Mouse (Mus musculus): ENCODE data around the gene Eng. TPM values are rescaled to one million over a fixed set of nuclear protein-coding genes. Genes with fewer than 3 reads are reported as not detected.
A peak's percentile ranks its signal among the peaks of the same experiment; 100 is the strongest.

Eng gene
- polyA plus RNA-seq, 1 experiment from 2014 or later: 55.9 TPM

- H3K4me1 ChIP-seq (ENCODE audit: control insufficient read depth, insufficient read depth, low read length): peaks cover 12% of the 10 kb centered on the region
- ATAC-seq (ENCODE audit: low FRiP score, low TSS enrichment): no peak
- H3K4me2 ChIP-seq (replicated peaks; ENCODE audit: low read depth, low read length): peak overlapping the region; percentile 59
- H3K27ac ChIP-seq (ENCODE audit: low read depth, low read length): peak overlapping the region; percentile 97
- H3K36me3 ChIP-seq (ENCODE audit: control insufficient read depth, insufficient read depth, low read length): peaks cover 47% of the 10 kb centered on the region
- no peaks in the 10 kb centered on the region for H3K9me3 ChIP-seq (ENCODE audit: control insufficient read depth, low read length)
- WGBS: 24% methylated on average over 9 of the region's 9 CpGs
- peak overlapping the region; percentile 88 for H3K9ac ChIP-seq (ENCODE audit: low read depth, low read length)
- H3K27me3 ChIP-seq (ENCODE audit: control insufficient read depth, insufficient read depth, low read length): no peaks in the 10 kb centered on the region
- peak overlapping the region; percentile 89 for H3K4me3 ChIP-seq (ENCODE audit: low read length)
These were observed 65.1 kb downstream of the Eng start for GRCm38 (mm10) chr2:32711301-32712056.

GRCm38 (mm10) chr2:32712108-32712551 is 65.7 kb downstream of the Eng start:
- ATAC-seq (ENCODE audit: low FRiP score, low TSS enrichment): peak; percentile 69
- Histone ChIP-seq H3K36me3 (ENCODE audit: control insufficient read depth, insufficient read depth, low read length) (peaks cover 41% of the 10 kb centered on the region), H3K9ac (ENCODE audit: low read depth, low read length) (peak overlapping the region; percentile 88), H3K4me3 (ENCODE audit: low read length) (peak overlapping the region; percentile 89), H3K27ac (ENCODE audit: low read depth, low read length) (peak overlapping the region; percentile 97), H3K4me2 (replicated peaks; ENCODE audit: low read depth, low read length) (peak overlapping the region; percentile 59), H3K9me3 (ENCODE audit: control insufficient read depth, low read length) (no peaks in the 10 kb centered on the region), H3K4me1 (ENCODE audit: control insufficient read depth, insufficient read depth, low read length) (peaks cover 12% of the 10 kb centered on the region), H3K27me3 (ENCODE audit: control insufficient read depth, insufficient read depth, low read length) (no peaks in the 10 kb centered on the region)
- under 1% methylated on average over 41 of the region's 41 CpGs for WGBS

GRCm38 (mm10) chr2:32712586-32712933 is 66.2 kb downstream of the Eng start:
- WGBS: under 1% methylated on average over 36 of the region's 44 CpGs
- ATAC-seq (ENCODE audit: low FRiP score, low TSS enrichment): peak; percentile 86
- H3K27me3 ChIP-seq (ENCODE audit: control insufficient read depth, insufficient read depth, low read length): no peaks in the 10 kb centered on the region

GRCm38 (mm10) chr2:32712934-32713817 is 66.8 kb downstream of the Eng start, which contains the start of gene Cdk9:
Gene Cdk9, minus strand, starts transcription at chr2:32713076.
- Histone ChIP-seq H3K4me3 (ENCODE audit: low read length) (peak within 1 kb of the TSS; percentile 89), H3K9ac (ENCODE audit: low read depth, low read length) (peak within 1 kb of the TSS; percentile 88), H3K4me2 (replicated peaks; ENCODE audit: low read depth, low read length) (peak within 1 kb of the TSS; percentile 59), H3K4me1 (ENCODE audit: control insufficient read depth, insufficient read depth, low read length) (peaks cover 12% of the 10 kb centered on the region), H3K36me3 (ENCODE audit: control insufficient read depth, insufficient read depth, low read length) (peaks cover 31% of the 10 kb centered on the region), H3K27me3 (ENCODE audit: control insufficient read depth, insufficient read depth, low read length) (no peaks in the 10 kb centered on the region), H3K9me3 (ENCODE audit: control insufficient read depth, low read length) (no peaks in the 10 kb centered on the region), H3K27ac (ENCODE audit: low read depth, low read length) (peak within 1 kb of the TSS; percentile 97)
- peak; percentile 88 for ATAC-seq (ENCODE audit: low FRiP score, low TSS enrichment)
- WGBS: under 1% methylated on average over 44 of the region's 79 CpGs

More at GRCm38 (mm10) chr2:32712586-32712933, 66.2 kb downstream of the Eng start:
- no peaks in the 10 kb centered on the region for H3K9me3 ChIP-seq (ENCODE audit: control insufficient read depth, low read length)
- peak overlapping the region; percentile 88 for H3K9ac ChIP-seq (ENCODE audit: low read depth, low read length)
- H3K4me3 ChIP-seq (ENCODE audit: low read length): peak overlapping the region; percentile 89
- H3K27ac ChIP-seq (ENCODE audit: low read depth, low read length): peak overlapping the region; percentile 97
- H3K4me2 ChIP-seq (replicated peaks; ENCODE audit: low read depth, low read length): peak overlapping the region; percentile 59
- peaks cover 37% of the 10 kb centered on the region for H3K36me3 ChIP-seq (ENCODE audit: control insufficient read depth, insufficient read depth, low read length)
- H3K4me1 ChIP-seq (ENCODE audit: control insufficient read depth, insufficient read depth, low read length): peaks cover 12% of the 10 kb centered on the region

- no peak overlapping the region for H3K4me3 ChIP-seq (ENCODE audit: low read length)
- peaks cover 22% of the 10 kb centered on the region for H3K36me3 ChIP-seq (ENCODE audit: control insufficient read depth, insufficient read depth, low read length)
- H3K27ac ChIP-seq (ENCODE audit: low read depth, low read length): peak overlapping the region; percentile 97; the same call in 1 of the 2 replicates
- H3K4me1 ChIP-seq (ENCODE audit: control insufficient read depth, insufficient read depth, low read length): peaks cover 12% of the 10 kb centered on the region
- ATAC-seq (ENCODE audit: low FRiP score, low TSS enrichment): no peak
- peak overlapping the region; percentile 59; the same call in 1 of the 2 replicates for H3K4me2 ChIP-seq (replicated peaks; ENCODE audit: low read depth, low read length)
- no peaks in the 10 kb centered on the region for H3K9me3 ChIP-seq (ENCODE audit: control insufficient read depth, low read length)
- 49% methylated on average over 11 of the region's 11 CpGs for WGBS
- 0 out of 2 replicates have a peak overlapping the region, but pooled peaks have one; percentile 23 for H3K9ac ChIP-seq (ENCODE audit: low read depth, low read length)
- H3K27me3 ChIP-seq (ENCODE audit: control insufficient read depth, insufficient read depth, low read length): no peaks in the 10 kb centered on the region
These were observed 68.0 kb downstream of the Eng start for GRCm38 (mm10) chr2:32714117-32714986.

GRCm38 (mm10) chr2:32714987-32715425 is 68.6 kb downstream of the Eng start:
- WGBS: 67% methylated on average over 4 of the region's 4 CpGs
- H3K27ac ChIP-seq (ENCODE audit: low read depth, low read length): no peak overlapping the region

GRCm38 (mm10) chr2:32718761-32719160 is 72.4 kb downstream of the Eng start:
- Histone ChIP-seq H3K9me3 (ENCODE audit: control insufficient read depth, low read length) (no peaks in the 10 kb centered on the region), H3K4me3 (ENCODE audit: low read length) (no peak overlapping the region), H3K27ac (ENCODE audit: low read depth, low read length) (no peak overlapping the region), H3K4me1 (ENCODE audit: control insufficient read depth, insufficient read depth, low read length) (peaks cover 5% of the 10 kb centered on the region; the same call in 1 of the 2 replicates), H3K36me3 (ENCODE audit: control insufficient read depth, insufficient read depth, low read length) (no peaks in the 10 kb centered on the region), H3K4me2 (replicated peaks; ENCODE audit: low read depth, low read length) (no peak overlapping the region), H3K9ac (ENCODE audit: low read depth, low read length) (no peak overlapping the region), H3K27me3 (ENCODE audit: control insufficient read depth, insufficient read depth, low read length) (no peaks in the 10 kb centered on the region)
- WGBS: 58% methylated on average over 9 of the region's 9 CpGs
- ATAC-seq (ENCODE audit: low FRiP score, low TSS enrichment): no peak

More at GRCm38 (mm10) chr2:32714987-32715425, 68.6 kb downstream of the Eng start:
- Histone ChIP-seq H3K9me3 (ENCODE audit: control insufficient read depth, low read length) (no peaks in the 10 kb centered on the region), H3K4me3 (ENCODE audit: low read length) (no peak overlapping the region), H3K36me3 (ENCODE audit: control insufficient read depth, insufficient read depth, low read length) (peaks cover 15% of the 10 kb centered on the region), H3K27me3 (ENCODE audit: control insufficient read depth, insufficient read depth, low read length) (no peaks in the 10 kb centered on the region), H3K9ac (ENCODE audit: low read depth, low read length) (0 out of 2 replicates have a peak overlapping the region, but pooled peaks have one; percentile 23), H3K4me1 (ENCODE audit: control insufficient read depth, insufficient read depth, low read length) (peaks cover 12% of the 10 kb centered on the region), H3K4me2 (replicated peaks; ENCODE audit: low read depth, low read length) (no peak overlapping the region)
- ATAC-seq (ENCODE audit: low FRiP score, low TSS enrichment): no peak

- WGBS: 86% methylated on average over 3 of the region's 3 CpGs
- no peak overlapping the region for H3K4me3 ChIP-seq (ENCODE audit: low read length)
- H3K27me3 ChIP-seq (ENCODE audit: control insufficient read depth, insufficient read depth, low read length): no peaks in the 10 kb centered on the region
- no peaks in the 10 kb centered on the region for H3K36me3 ChIP-seq (ENCODE audit: control insufficient read depth, insufficient read depth, low read length)
- ATAC-seq (ENCODE audit: low FRiP score, low TSS enrichment): no peak
- no peaks in the 10 kb centered on the region for H3K9me3 ChIP-seq (ENCODE audit: control insufficient read depth, low read length)
- no peak overlapping the region for H3K27ac ChIP-seq (ENCODE audit: low read depth, low read length)
- H3K9ac ChIP-seq (ENCODE audit: low read depth, low read length): no peak overlapping the region
- no peak overlapping the region for H3K4me2 ChIP-seq (replicated peaks; ENCODE audit: low read depth, low read length)
- H3K4me1 ChIP-seq (ENCODE audit: control insufficient read depth, insufficient read depth, low read length): peaks cover 3% of the 10 kb centered on the region; the same call in 1 of the 2 replicates
These were observed 73.7 kb downstream of the Eng start for GRCm38 (mm10) chr2:32720053-32720452.

Data from kidney, embryonic 14.5 days (tissue).